Mouse (Mus musculus): ENCODE measurements around the gene Zc2hc1b.
"Not testable (repeated sequence)": the region's sequence is repeated elsewhere in the genome, so short reads cannot be mapped to it uniquely, and the experiment has no call there.

The Zc2hc1b gene

DNA sequence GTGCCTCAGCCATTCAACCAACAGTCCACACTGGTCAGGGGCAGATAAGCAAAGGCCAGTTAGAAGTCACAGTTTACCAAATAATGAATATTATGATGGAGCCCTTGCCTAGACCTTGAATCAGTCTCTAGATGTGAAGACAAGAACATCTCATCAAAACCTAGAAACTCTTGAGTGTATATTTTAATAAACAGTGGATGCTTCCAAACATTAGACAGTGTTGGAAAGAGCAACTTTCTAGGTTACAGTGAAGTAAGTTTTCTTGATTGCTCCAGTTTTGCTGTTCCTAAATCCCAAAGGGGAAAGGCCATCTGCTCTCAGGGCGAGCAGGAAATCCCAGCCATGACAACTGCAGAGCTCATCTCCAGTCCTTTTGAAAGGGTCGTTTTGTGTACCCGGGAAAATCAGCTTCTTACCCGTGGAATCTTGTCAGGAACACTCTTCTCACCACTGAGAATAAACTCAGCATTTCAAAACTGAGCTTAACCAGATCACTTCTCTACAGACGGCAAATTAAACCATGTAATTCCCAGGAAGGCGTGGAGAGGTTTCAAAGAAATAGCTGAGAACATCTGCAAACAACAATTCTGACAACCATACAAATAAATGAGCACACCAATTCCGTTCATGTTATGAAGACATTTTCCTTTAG, at the start of gene Zc2hc1b:
Zc2hc1b (minus strand) TSS at position 51 of the 652 bp plus-strand sequence.
- DNase-seq: no peak

- DNase-seq: no peak
Observed at GRCm38 (mm10) chr10:13225377-13226063, 47.7 kb upstream of the Zc2hc1b start.

DNA sequence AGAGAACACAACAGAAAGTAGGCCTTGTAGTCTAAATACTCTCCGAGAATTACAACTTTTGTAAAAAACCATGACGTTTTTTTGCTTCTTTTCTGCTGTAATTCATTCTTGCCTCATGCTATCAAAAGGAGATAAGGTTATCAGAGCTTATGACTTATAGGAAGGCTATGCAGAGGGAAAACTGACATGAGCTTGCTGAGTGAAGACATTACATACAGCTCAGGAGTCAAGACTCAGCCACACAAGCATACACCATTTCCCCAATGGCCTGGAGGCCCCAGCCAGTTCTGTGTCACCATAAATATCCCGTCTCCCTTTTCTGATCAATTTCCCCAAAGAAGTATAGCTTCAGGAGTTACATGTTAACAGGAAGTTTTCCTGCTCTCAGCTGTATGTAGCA, 44.3 kb upstream of the Zc2hc1b start:
- DNase-seq: no peak

DNA sequence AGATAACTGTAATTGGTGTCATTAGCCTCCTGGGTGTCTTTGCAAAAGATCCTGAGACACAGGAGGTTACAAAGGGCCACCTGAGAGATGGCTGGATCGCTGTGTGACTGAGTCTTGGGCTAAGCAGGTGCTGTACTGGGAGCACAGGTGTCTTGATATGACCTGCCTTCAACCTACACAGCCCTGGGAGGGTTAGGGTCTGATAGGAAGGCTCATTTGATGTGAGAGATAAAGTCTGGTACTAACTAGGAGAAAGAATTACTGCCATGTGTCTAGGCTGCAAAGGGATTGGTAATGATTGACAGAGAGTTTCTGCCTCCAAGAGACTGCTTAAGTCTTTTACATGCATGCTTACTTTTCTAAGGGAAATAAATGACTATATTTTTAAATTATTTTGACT, 42.2 kb upstream of the Zc2hc1b start:
- no peak for DNase-seq

- no peak for DNase-seq
Observed at GRCm38 (mm10) chr10:13213956-13214355, 36.1 kb upstream of the Zc2hc1b start.

DNA sequence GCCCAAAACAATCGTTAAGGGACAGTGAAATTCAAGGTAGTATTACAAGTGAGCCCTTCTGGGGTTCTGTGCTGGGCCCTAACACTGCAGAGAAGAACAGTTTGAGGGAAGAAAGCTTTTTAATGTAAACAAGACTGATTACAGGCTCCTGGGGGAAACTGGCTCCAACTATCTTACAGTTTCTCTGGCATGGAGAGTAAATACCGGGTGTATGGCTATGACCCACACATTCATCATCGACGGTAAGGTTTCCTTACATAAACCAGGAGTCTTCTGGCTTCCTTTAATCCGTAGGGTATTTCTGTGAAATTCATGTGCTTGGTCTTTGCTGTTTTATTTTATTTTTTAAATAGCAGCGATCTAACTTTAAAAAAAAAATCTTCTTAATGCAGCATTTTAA, 35.0 kb upstream of the Zc2hc1b start:
- no peak for DNase-seq

GRCm38 (mm10) chr10:13212326-13212725, 34.5 kb upstream of the Zc2hc1b start:
- DNase-seq: peak; percentile 20 to 43

DNA sequence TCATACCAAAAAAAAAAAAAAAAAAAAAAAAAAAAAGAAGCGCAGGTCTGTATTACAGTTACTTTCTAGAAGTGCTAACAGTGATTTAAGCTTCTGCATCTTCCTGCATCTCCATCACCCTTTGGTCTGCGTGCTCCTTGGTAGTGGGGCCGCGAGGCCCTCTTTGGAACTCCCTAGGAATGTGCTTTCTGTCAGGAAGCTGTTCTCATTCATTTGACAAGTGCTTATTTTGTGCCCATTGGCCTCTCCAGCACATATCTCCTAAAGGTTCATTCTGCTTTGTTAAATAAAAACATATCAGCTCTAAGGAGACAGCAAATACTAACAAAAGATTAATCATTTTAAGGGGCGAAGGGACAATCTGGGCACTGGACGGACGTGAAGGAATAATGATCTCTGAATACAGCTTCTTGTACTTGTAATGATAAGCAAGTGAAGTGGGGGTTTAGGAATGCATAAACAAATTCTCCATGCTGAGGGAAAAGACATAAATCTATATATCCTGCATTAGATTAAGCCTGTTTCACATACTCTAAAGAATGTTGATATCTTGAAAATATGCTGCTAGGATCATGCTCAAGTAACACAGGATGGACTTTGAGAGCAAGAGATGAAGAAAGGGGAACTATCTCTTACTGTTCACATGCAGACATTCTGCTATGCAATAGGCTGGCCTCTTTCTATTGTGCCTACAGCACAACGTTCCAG, 32.3 kb upstream of the Zc2hc1b start:
- no peak for DNase-seq

- DNase-seq: no peak
Observed at GRCm38 (mm10) chr10:13209506-13209905, 31.7 kb upstream of the Zc2hc1b start.

DNA sequence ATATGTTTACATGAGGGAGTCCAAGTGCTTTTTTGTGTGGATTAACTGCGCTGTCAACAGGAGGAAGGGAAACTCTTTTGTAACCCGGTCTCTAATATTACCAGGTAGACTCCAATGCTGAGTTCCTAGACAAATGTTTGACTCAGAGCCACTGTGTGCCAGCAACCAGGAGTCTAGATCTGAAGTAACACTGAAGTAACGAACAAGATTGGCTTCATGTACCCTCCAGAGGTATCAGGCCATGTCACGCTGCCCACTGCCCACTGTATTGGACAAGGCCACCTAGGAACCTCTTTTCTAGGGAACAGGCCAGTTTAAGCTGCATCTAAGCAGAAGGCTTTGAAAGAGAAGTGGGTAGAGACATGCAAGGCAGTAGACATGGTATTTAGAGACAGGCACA, 31.2 kb upstream of the Zc2hc1b start:
- no peak for DNase-seq

- no peak for DNase-seq
Observed at GRCm38 (mm10) chr10:13201741-13202293, 24.0 kb upstream of the Zc2hc1b start.

GRCm38 (mm10) chr10:13200862-13201261, 23.0 kb upstream of the Zc2hc1b start:
- no peak for DNase-seq

GRCm38 (mm10) chr10:13199234-13199633, 21.4 kb upstream of the Zc2hc1b start:
- DNase-seq: no peak

- no peak for DNase-seq
Observed at GRCm38 (mm10) chr10:13196872-13197507, 19.2 kb upstream of the Zc2hc1b start.

DNA sequence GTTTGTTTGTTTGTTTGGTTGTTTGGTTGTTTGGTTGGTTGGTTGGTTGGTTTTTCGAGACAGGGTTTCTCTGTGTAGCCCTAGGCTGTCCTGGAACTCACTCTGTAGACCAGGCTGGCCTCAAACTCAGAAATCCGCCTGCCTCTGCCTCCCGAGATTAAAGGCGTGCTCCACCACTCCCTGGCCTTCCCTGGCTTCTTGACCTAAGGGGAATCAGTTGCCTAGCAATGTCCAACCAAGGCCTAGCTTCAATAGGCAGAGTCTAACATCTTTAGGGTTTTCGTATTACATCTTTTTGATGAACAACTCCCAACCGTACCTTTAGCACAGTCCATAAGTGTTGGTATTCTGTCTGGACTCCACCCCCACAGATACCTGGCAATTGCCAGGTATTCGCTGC, 15.7 kb upstream of the Zc2hc1b start:
- DNase-seq: not testable (repeated sequence)

DNA sequence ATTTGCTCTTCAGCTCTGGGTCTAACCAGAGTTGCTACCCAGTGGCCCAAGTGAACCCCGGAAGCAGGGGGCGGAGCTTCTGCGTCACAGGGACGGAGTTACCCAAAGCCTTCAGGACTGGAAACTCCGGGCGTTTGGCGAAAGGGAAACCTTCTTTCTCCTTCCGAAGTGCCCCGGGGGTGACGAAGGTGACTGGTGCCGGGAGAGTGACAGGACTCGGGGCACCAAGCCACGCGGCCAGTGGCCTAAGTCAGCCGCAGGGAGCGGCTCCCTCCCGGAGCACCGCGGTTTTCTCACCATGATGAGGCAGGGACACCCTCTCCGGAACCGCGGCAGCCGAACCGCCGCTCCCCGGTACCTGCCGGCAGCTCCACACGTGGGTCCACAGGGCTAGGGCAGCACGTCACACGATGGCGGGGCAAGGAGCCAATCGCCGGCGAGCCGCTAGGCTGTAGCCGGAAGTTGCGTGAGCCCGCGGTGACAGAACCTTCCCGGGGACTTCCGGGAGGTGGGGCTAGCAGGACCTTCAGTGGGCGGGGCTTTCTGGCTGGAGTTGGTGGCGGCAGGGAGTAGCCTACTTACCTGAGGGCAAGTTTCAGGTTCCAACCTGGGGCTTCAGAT, 15.0 kb upstream of the Zc2hc1b start, which contains the start of gene Ltv1:
Ltv1 (minus strand) TSS at position 438 of the 621 bp plus-strand sequence.
- peak; percentile 97 to 98 for DNase-seq

DNA sequence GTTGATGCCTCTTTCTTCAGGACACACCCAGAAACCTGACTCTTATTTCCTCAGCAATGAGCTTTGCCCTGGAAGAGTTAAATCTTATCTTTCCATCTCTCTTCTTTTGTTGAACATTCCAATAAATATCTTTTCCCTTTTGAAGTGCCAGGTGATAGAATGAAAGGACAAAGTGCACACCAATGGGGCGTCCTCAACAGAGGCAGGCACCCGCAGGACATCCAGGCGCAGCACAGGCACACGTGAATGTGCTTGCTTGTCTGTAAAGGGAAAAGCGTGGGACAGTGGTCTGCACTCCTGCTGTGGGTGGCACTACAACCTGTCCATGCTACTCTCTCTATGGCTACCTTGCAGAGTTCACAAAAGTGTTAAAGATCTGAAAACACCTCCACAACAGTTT, 12.1 kb upstream of the Zc2hc1b start:
- DNase-seq: no peak

DNA sequence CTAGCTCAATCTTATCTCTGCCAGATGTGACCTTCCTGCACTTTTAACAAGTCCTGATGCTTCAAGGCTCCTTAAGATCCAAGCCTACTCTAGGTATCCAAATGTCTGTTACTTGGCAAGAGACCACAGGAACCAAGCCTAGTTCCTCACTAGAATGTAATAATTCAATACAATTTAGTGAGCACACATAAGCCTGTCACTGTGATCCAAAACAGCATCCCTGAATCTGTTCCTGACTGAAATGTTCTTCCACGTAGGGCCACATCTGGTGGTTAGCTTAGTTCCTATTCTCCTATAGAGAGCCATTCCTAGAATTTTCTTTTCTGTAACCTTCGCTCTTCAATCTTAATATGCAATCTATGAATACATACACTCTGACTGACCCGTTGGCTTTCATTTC, 8.9 kb upstream of the Zc2hc1b start:
- DNase-seq: no peak

- DNase-seq: no peak
Observed at GRCm38 (mm10) chr10:13184170-13184766, 6.4 kb upstream of the Zc2hc1b start.

- DNase-seq: no peak
Observed at GRCm38 (mm10) chr10:13180211-13180610, 2.4 kb upstream of the Zc2hc1b start.

DNA sequence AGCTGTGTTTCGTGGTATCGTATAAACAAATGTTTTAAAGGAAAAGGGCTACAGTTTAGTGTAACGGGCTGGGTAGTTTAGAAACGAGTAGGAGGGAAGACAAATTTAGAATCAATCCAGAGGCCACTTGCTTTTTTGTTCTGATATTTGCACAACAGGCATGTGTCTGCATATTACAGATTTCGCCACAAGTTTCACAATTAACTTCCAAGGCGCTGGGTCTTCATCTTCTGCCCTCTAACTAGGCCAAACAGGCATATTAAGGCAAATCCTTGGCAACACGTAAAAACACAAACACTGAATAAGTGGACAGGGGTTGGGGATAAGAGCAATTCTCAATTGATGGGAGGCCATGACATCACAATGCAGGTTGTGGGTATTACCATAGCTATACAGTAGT, 2.0 kb downstream of the Zc2hc1b start:
- DNase-seq: no peak

DNA sequence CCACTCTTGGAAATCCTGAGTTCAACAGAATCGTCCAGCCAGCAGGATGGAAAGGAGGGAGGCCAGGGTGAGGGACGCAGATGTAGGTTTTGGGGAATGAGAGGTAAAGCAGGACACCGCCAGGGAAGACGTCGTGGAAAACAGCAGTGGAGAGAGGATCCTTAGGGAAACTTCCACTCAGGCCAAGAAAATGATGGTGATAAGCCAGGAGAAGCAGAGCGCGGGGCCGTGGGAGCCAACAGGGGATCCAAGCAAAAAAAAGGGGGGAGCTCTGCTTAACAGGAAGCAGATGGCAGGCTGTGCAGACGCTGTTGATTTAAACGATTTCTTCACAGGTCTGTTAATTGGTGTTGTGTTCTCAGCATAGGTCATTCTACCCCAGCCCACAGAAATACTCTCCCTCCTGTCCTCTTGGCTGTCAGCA, 5.0 kb downstream of the Zc2hc1b start:
- DNase-seq: no peak
